Mouse (Mus musculus): ENCODE measurements around the gene Ilf2. TPM values are rescaled to one million over a fixed set of nuclear protein-coding genes. Genes with fewer than 3 reads are reported as not detected.

Gene Ilf2
- polyA plus RNA-seq, 1 experiment from 2014 or later: 311 TPM

- no peak for ATAC-seq (ENCODE audit: insufficient number of reproducible peaks, insufficient read depth, low FRiP score, low TSS enrichment)
Observed at GRCm38 (mm10) chr3:90535446-90535845, 59.5 kb downstream of the Ilf2 start.

GRCm38 (mm10) chr3:90537141-90537904 lies 61.4 kb downstream of the Ilf2 start, which contains the start of gene S100a16:
S100a16 (plus strand) TSS chr3:90537254.
- H3K4me1 ChIP-seq: no peaks in the 10 kb centered on the region
- no peaks in the 10 kb centered on the region for H3K9me3 ChIP-seq
- ATAC-seq (ENCODE audit: insufficient number of reproducible peaks, insufficient read depth, low FRiP score, low TSS enrichment): no peak
- H3K9ac ChIP-seq: no peak within 1 kb of the TSS
- H3K4me3 ChIP-seq: no peak within 1 kb of the TSS
- H3K27ac ChIP-seq: no peak within 1 kb of the TSS
- no peak within 1 kb of the TSS for H3K4me2 ChIP-seq (replicated peaks)
- no peaks in the 10 kb centered on the region for H3K36me3 ChIP-seq
- 46% methylated on average over 10 of the region's 10 CpGs for WGBS
- 0 out of 2 replicates have a peak, but pooled peaks cover 7% of the 10 kb centered on the region for H3K27me3 ChIP-seq

More at GRCm38 (mm10) chr3:90535446-90535845, 59.5 kb downstream of the Ilf2 start:
- H3K36me3 ChIP-seq: no peaks in the 10 kb centered on the region
- no peak overlapping the region for H3K4me2 ChIP-seq (replicated peaks)
- no peak overlapping the region for H3K27ac ChIP-seq
- no peak overlapping the region for H3K4me3 ChIP-seq
- H3K4me1 ChIP-seq: no peaks in the 10 kb centered on the region
- 64% methylated on average over 1 of the region's 1 CpGs for WGBS
- 0 out of 2 replicates have a peak, but pooled peaks cover 7% of the 10 kb centered on the region for H3K27me3 ChIP-seq
- no peak overlapping the region for H3K9ac ChIP-seq
- H3K9me3 ChIP-seq: no peaks in the 10 kb centered on the region

- H3K4me1 ChIP-seq: no peaks in the 10 kb centered on the region
- no peak overlapping the region for H3K4me2 ChIP-seq (replicated peaks)
- H3K9me3 ChIP-seq: no peaks in the 10 kb centered on the region
- no peaks in the 10 kb centered on the region for H3K36me3 ChIP-seq
- no peak for ATAC-seq (ENCODE audit: insufficient number of reproducible peaks, insufficient read depth, low FRiP score, low TSS enrichment)
- H3K9ac ChIP-seq: no peak overlapping the region
- H3K27me3 ChIP-seq: 0 out of 2 replicates have a peak, but pooled peaks cover 7% of the 10 kb centered on the region
- no peak overlapping the region for H3K4me3 ChIP-seq
- WGBS: 73% methylated on average over 5 of the region's 5 CpGs
- H3K27ac ChIP-seq: no peak overlapping the region
Observed at GRCm38 (mm10) chr3:90537905-90538296, 62.0 kb downstream of the Ilf2 start.

Other genes with a start within 250 kb of the Ilf2 start
- gene Jtb, start 244.5 kb upstream of the Ilf2 start, polyA plus RNA-seq (2016; fragmentation: Nextera tagmentation; extraction: Ambion mirVana): 90.5 and 97.3 TPM in 2 replicates
- 8.5 and 9.7 TPM in 2 replicates for gene Creb3l4, start 232.6 kb upstream of the Ilf2 start, polyA plus RNA-seq (2016; fragmentation: Nextera tagmentation; extraction: Ambion mirVana)
- 63.3 and 63.5 TPM in 2 replicates for gene Slc39a1, start 228.0 kb upstream of the Ilf2 start, polyA plus RNA-seq (2016; fragmentation: Nextera tagmentation; extraction: Ambion mirVana)
- 20.3 and 21.7 TPM in 2 replicates for gene Crtc2, start 222.0 kb upstream of the Ilf2 start, polyA plus RNA-seq (2016; fragmentation: Nextera tagmentation; extraction: Ambion mirVana)
- 5.7 and 8.0 TPM in 2 replicates for gene Dennd4b, start 210.9 kb upstream of the Ilf2 start, polyA plus RNA-seq (2016; fragmentation: Nextera tagmentation; extraction: Ambion mirVana)
- gene Gatad2b, start 182.9 kb upstream of the Ilf2 start, polyA plus RNA-seq (2016; fragmentation: Nextera tagmentation; extraction: Ambion mirVana): 16.6 and 18.2 TPM in 2 replicates
- 42.8 and 44.8 TPM in 2 replicates for gene Slc27a3, start 86.2 kb upstream of the Ilf2 start, polyA plus RNA-seq (2016; fragmentation: Nextera tagmentation; extraction: Ambion mirVana)
- 43.6 and 45.2 TPM in 2 replicates for gene Ints3, start 42.5 kb upstream of the Ilf2 start, polyA plus RNA-seq (2016; fragmentation: Nextera tagmentation; extraction: Ambion mirVana)
- 4.0 and 5.0 TPM in 2 replicates for gene Npr1, start 10.3 kb upstream of the Ilf2 start, polyA plus RNA-seq (2016; fragmentation: Nextera tagmentation; extraction: Ambion mirVana)
- gene Snapin, start 14.9 kb downstream of the Ilf2 start, polyA plus RNA-seq (2016; fragmentation: Nextera tagmentation; extraction: Ambion mirVana): 74.0 and 76.3 TPM in 2 replicates
- gene Chtop, start 33.4 kb downstream of the Ilf2 start, polyA plus RNA-seq (2016; fragmentation: Nextera tagmentation; extraction: Ambion mirVana): 197 and 209 TPM in 2 replicates
- 10.3 and 11.2 TPM in 2 replicates for gene S100a1, start 38.3 kb downstream of the Ilf2 start, polyA plus RNA-seq (2016; fragmentation: Nextera tagmentation; extraction: Ambion mirVana)
- 15.0 and 17.4 TPM in 2 replicates for gene S100a13, start 38.3 kb downstream of the Ilf2 start, polyA plus RNA-seq (2016; fragmentation: Nextera tagmentation; extraction: Ambion mirVana)
- 1.5 and 2.2 TPM in 2 replicates for gene S100a14, start 50.7 kb downstream of the Ilf2 start, polyA plus RNA-seq (2016; fragmentation: Nextera tagmentation; extraction: Ambion mirVana)
- 56.1 and 58.0 TPM in 2 replicates for gene S100a16, start 61.1 kb downstream of the Ilf2 start, polyA plus RNA-seq (2016; fragmentation: Nextera tagmentation; extraction: Ambion mirVana)
- gene S100a3, start 84.5 kb downstream of the Ilf2 start, polyA plus RNA-seq (2016; fragmentation: Nextera tagmentation; extraction: Ambion mirVana): not detected in 2 replicates
- gene S100a2, start 114.1 kb downstream of the Ilf2 start, polyA plus RNA-seq (2016; fragmentation: Nextera tagmentation; extraction: Ambion mirVana): not detected in 2 replicates
- not detected in 2 replicates for gene Gm42674, start 125.8 kb downstream of the Ilf2 start, polyA plus RNA-seq (2016; fragmentation: Nextera tagmentation; extraction: Ambion mirVana)
- 4.0 and 7.2 TPM in 2 replicates for gene S100a4, start 127.6 kb downstream of the Ilf2 start, polyA plus RNA-seq (2016; fragmentation: Nextera tagmentation; extraction: Ambion mirVana)
- gene S100a5, start 132.4 kb downstream of the Ilf2 start, polyA plus RNA-seq (2016; fragmentation: Nextera tagmentation; extraction: Ambion mirVana): 0.85 and 0.91 TPM in 2 replicates
- 37.8 and 42.0 TPM in 2 replicates for gene S100a6, start 136.8 kb downstream of the Ilf2 start, polyA plus RNA-seq (2016; fragmentation: Nextera tagmentation; extraction: Ambion mirVana)
- 0.13 and 0.36 TPM in 2 replicates for gene S100a7a, start 177.9 kb downstream of the Ilf2 start, polyA plus RNA-seq (2016; fragmentation: Nextera tagmentation; extraction: Ambion mirVana)
- gene S100a8, start 192.9 kb downstream of the Ilf2 start, polyA plus RNA-seq (2016; fragmentation: Nextera tagmentation; extraction: Ambion mirVana): 16.8 and 18.3 TPM in 2 replicates
- 8.6 and 11.9 TPM in 2 replicates for gene S100a9, start 219.6 kb downstream of the Ilf2 start, polyA plus RNA-seq (2016; fragmentation: Nextera tagmentation; extraction: Ambion mirVana)

Measured in embryonic facial prominence, embryonic 12.5 days (tissue).